Mouse (Mus musculus): ENCODE data around the gene Prss38. TPM values are rescaled to one million over a fixed set of nuclear protein-coding genes. Genes with fewer than 3 reads are reported as not detected.

Gene Prss38
- polyA plus RNA-seq, 1 experiment from 2014 or later = not detected

- Histone ChIP-seq H3K9me3 (ENCODE audit: control insufficient read depth, low read length) (no peaks in the 10 kb centered on the region), H3K27ac (ENCODE audit: low read depth) (no peak overlapping the region), H3K4me3 (ENCODE audit: low read depth, low read length) (no peak overlapping the region), H3K27me3 (replicated peaks; ENCODE audit: control insufficient read depth, insufficient read depth, low read length) (no peaks in the 10 kb centered on the region), H3K36me3 (ENCODE audit: control insufficient read depth, insufficient read depth, low read length) (peaks cover 30% of the 10 kb centered on the region), H3K4me1 (replicated peaks; ENCODE audit: control insufficient read depth, insufficient read depth, low read length) (no peaks in the 10 kb centered on the region), H3K9ac (ENCODE audit: low read length) (no peak overlapping the region), H3K4me2 (ENCODE audit: low read length) (no peak overlapping the region)
- WGBS = 88% methylated on average over 1 of the region's 1 CpGs
- no peak for ATAC-seq (replicated peaks; ENCODE audit: low FRiP score, low TSS enrichment, low read depth)
- DNase-seq (ENCODE audit: low spot score) = no peak
Measured at GRCm38 (mm10) chr11:59405761-59406160, 30.3 kb upstream of the Prss38 start.

- Histone ChIP-seq H3K27ac (ENCODE audit: low read depth) (no peak overlapping the region), H3K36me3 (ENCODE audit: control insufficient read depth, insufficient read depth, low read length) (peaks cover 6% of the 10 kb centered on the region; the same call in 1 of the 2 replicates), H3K4me1 (replicated peaks; ENCODE audit: control insufficient read depth, insufficient read depth, low read length) (no peaks in the 10 kb centered on the region; the same call in 1 of the 2 replicates), H3K4me2 (ENCODE audit: low read length) (no peak overlapping the region), H3K27me3 (replicated peaks; ENCODE audit: control insufficient read depth, insufficient read depth, low read length) (no peaks in the 10 kb centered on the region), H3K9me3 (ENCODE audit: control insufficient read depth, low read length) (no peaks in the 10 kb centered on the region), H3K9ac (ENCODE audit: low read length) (no peak overlapping the region), H3K4me3 (ENCODE audit: low read depth, low read length) (no peak overlapping the region)
- 71% methylated on average over 2 of the region's 2 CpGs for WGBS
- DNase-seq (ENCODE audit: low spot score) (no peak), ATAC-seq (replicated peaks; ENCODE audit: low FRiP score, low TSS enrichment, low read depth) (no peak)
Measured at GRCm38 (mm10) chr11:59400876-59401275, 25.4 kb upstream of the Prss38 start.

GRCm38 (mm10) chr11:59399830-59400229 lies 24.4 kb upstream of the Prss38 start:
- 61% methylated on average over 8 of the region's 8 CpGs for WGBS
- H3K27ac ChIP-seq (ENCODE audit: low read depth) = no peak overlapping the region
- ATAC-seq (replicated peaks; ENCODE audit: low FRiP score, low TSS enrichment, low read depth) (no peak), DNase-seq (ENCODE audit: low spot score) (no peak)
- no peaks in the 10 kb centered on the region for H3K27me3 ChIP-seq (replicated peaks; ENCODE audit: control insufficient read depth, insufficient read depth, low read length)
- peaks cover under 1% of the 10 kb centered on the region; the same call in 1 of the 2 replicates for H3K4me1 ChIP-seq (replicated peaks; ENCODE audit: control insufficient read depth, insufficient read depth, low read length)
- H3K9ac ChIP-seq (ENCODE audit: low read length) = no peak overlapping the region
- no peaks in the 10 kb centered on the region for H3K9me3 ChIP-seq (ENCODE audit: control insufficient read depth, low read length)
- no peak overlapping the region for H3K4me2 ChIP-seq (ENCODE audit: low read length)
- H3K4me3 ChIP-seq (ENCODE audit: low read depth, low read length) = no peak overlapping the region
- H3K36me3 ChIP-seq (ENCODE audit: control insufficient read depth, insufficient read depth, low read length) = no peaks in the 10 kb centered on the region

GRCm38 (mm10) chr11:59397536-59398371 lies 22.3 kb upstream of the Prss38 start:
- no peak for ATAC-seq (replicated peaks; ENCODE audit: low FRiP score, low TSS enrichment, low read depth)
- Histone ChIP-seq H3K9ac (ENCODE audit: low read length) (no peak overlapping the region), H3K36me3 (ENCODE audit: control insufficient read depth, insufficient read depth, low read length) (no peaks in the 10 kb centered on the region), H3K4me1 (replicated peaks; ENCODE audit: control insufficient read depth, insufficient read depth, low read length) (peaks cover 8% of the 10 kb centered on the region; the same call in 1 of the 2 replicates), H3K9me3 (ENCODE audit: control insufficient read depth, low read length) (no peaks in the 10 kb centered on the region), H3K4me2 (ENCODE audit: low read length) (no peak overlapping the region; the same call in 1 of the 2 replicates), H3K27ac (ENCODE audit: low read depth) (no peak overlapping the region), H3K27me3 (replicated peaks; ENCODE audit: control insufficient read depth, insufficient read depth, low read length) (no peaks in the 10 kb centered on the region), H3K4me3 (ENCODE audit: low read depth, low read length) (no peak overlapping the region)
- DNase-seq (ENCODE audit: low spot score) = no peak
- 47% methylated on average over 22 of the region's 22 CpGs for WGBS

- no peaks in the 10 kb centered on the region for H3K36me3 ChIP-seq (ENCODE audit: control insufficient read depth, insufficient read depth, low read length)
- no peaks in the 10 kb centered on the region for H3K9me3 ChIP-seq (ENCODE audit: control insufficient read depth, low read length)
- no peaks in the 10 kb centered on the region for H3K27me3 ChIP-seq (replicated peaks; ENCODE audit: control insufficient read depth, insufficient read depth, low read length)
- DNase-seq (ENCODE audit: low spot score) (no peak), ATAC-seq (replicated peaks; ENCODE audit: low FRiP score, low TSS enrichment, low read depth) (no peak)
- H3K9ac ChIP-seq (ENCODE audit: low read length) = no peak overlapping the region
- no peak overlapping the region for H3K4me3 ChIP-seq (ENCODE audit: low read depth, low read length)
- no peak overlapping the region for H3K4me2 ChIP-seq (ENCODE audit: low read length)
- peaks cover 11% of the 10 kb centered on the region for H3K4me1 ChIP-seq (replicated peaks; ENCODE audit: control insufficient read depth, insufficient read depth, low read length)
- no peak overlapping the region for H3K27ac ChIP-seq (ENCODE audit: low read depth)
- 77% methylated on average over 5 of the region's 5 CpGs for WGBS
Measured at GRCm38 (mm10) chr11:59394451-59394850, 19.0 kb upstream of the Prss38 start.

GRCm38 (mm10) chr11:59393591-59393990 lies 18.1 kb upstream of the Prss38 start:
- Histone ChIP-seq H3K4me1 (replicated peaks; ENCODE audit: control insufficient read depth, insufficient read depth, low read length) (peaks cover 11% of the 10 kb centered on the region), H3K4me2 (ENCODE audit: low read length) (no peak overlapping the region), H3K27me3 (replicated peaks; ENCODE audit: control insufficient read depth, insufficient read depth, low read length) (no peaks in the 10 kb centered on the region), H3K9ac (ENCODE audit: low read length) (no peak overlapping the region), H3K4me3 (ENCODE audit: low read depth, low read length) (no peak overlapping the region), H3K27ac (ENCODE audit: low read depth) (peak overlapping the region; percentile 34; the same call in 1 of the 2 replicates), H3K36me3 (ENCODE audit: control insufficient read depth, insufficient read depth, low read length) (no peaks in the 10 kb centered on the region), H3K9me3 (ENCODE audit: control insufficient read depth, low read length) (no peaks in the 10 kb centered on the region)
- ATAC-seq (replicated peaks; ENCODE audit: low FRiP score, low TSS enrichment, low read depth) (peak; percentile 65; the same call in 1 of the 2 replicates), DNase-seq (ENCODE audit: low spot score) (peak; percentile 73)
- 45% methylated on average over 9 of the region's 9 CpGs for WGBS

GRCm38 (mm10) chr11:59392300-59392699 lies 16.8 kb upstream of the Prss38 start:
- DNase-seq (ENCODE audit: low spot score) (no peak), ATAC-seq (replicated peaks; ENCODE audit: low FRiP score, low TSS enrichment, low read depth) (no peak)
- Histone ChIP-seq H3K4me3 (ENCODE audit: low read depth, low read length) (no peak overlapping the region), H3K27ac (ENCODE audit: low read depth) (no peak overlapping the region), H3K9me3 (ENCODE audit: control insufficient read depth, low read length) (no peaks in the 10 kb centered on the region), H3K27me3 (replicated peaks; ENCODE audit: control insufficient read depth, insufficient read depth, low read length) (no peaks in the 10 kb centered on the region), H3K4me2 (ENCODE audit: low read length) (no peak overlapping the region), H3K9ac (ENCODE audit: low read length) (no peak overlapping the region), H3K36me3 (ENCODE audit: control insufficient read depth, insufficient read depth, low read length) (no peaks in the 10 kb centered on the region), H3K4me1 (replicated peaks; ENCODE audit: control insufficient read depth, insufficient read depth, low read length) (peaks cover 16% of the 10 kb centered on the region)
- 57% methylated on average over 6 of the region's 6 CpGs for WGBS

- no peak for DNase-seq (ENCODE audit: low spot score)
- no peaks in the 10 kb centered on the region for H3K36me3 ChIP-seq (ENCODE audit: control insufficient read depth, insufficient read depth, low read length)
- no peak overlapping the region for H3K27ac ChIP-seq (ENCODE audit: low read depth)
Measured at GRCm38 (mm10) chr11:59390470-59390869, 15.0 kb upstream of the Prss38 start.

GRCm38 (mm10) chr11:59389617-59390016 lies 14.2 kb upstream of the Prss38 start:
- Histone ChIP-seq H3K9me3 (ENCODE audit: control insufficient read depth, low read length) (no peaks in the 10 kb centered on the region), H3K4me1 (replicated peaks; ENCODE audit: control insufficient read depth, insufficient read depth, low read length) (peaks cover 26% of the 10 kb centered on the region), H3K4me2 (ENCODE audit: low read length) (no peak overlapping the region), H3K9ac (ENCODE audit: low read length) (no peak overlapping the region), H3K27me3 (replicated peaks; ENCODE audit: control insufficient read depth, insufficient read depth, low read length) (no peaks in the 10 kb centered on the region), H3K36me3 (ENCODE audit: control insufficient read depth, insufficient read depth, low read length) (no peaks in the 10 kb centered on the region), H3K4me3 (ENCODE audit: low read depth, low read length) (no peak overlapping the region), H3K27ac (ENCODE audit: low read depth) (no peak overlapping the region)
- no peak for DNase-seq (ENCODE audit: low spot score)
- no peak for ATAC-seq (replicated peaks; ENCODE audit: low FRiP score, low TSS enrichment, low read depth)
- WGBS = 68% methylated on average over 4 of the region's 4 CpGs

More at GRCm38 (mm10) chr11:59390470-59390869, 15.0 kb upstream of the Prss38 start:
- no peak; the same call in 1 of the 2 replicates for ATAC-seq (replicated peaks; ENCODE audit: low FRiP score, low TSS enrichment, low read depth)
- Histone ChIP-seq H3K9me3 (ENCODE audit: control insufficient read depth, low read length) (no peaks in the 10 kb centered on the region), H3K4me1 (replicated peaks; ENCODE audit: control insufficient read depth, insufficient read depth, low read length) (peaks cover 21% of the 10 kb centered on the region), H3K27me3 (replicated peaks; ENCODE audit: control insufficient read depth, insufficient read depth, low read length) (no peaks in the 10 kb centered on the region), H3K9ac (ENCODE audit: low read length) (no peak overlapping the region), H3K4me3 (ENCODE audit: low read depth, low read length) (no peak overlapping the region), H3K4me2 (ENCODE audit: low read length) (0 out of 2 replicates have a peak overlapping the region, but pooled peaks have one; percentile 8)
- WGBS = 25% methylated on average over 9 of the region's 9 CpGs

Measured in intestine, embryonic 14.5 days (tissue).